In the genomic region with DNA sequence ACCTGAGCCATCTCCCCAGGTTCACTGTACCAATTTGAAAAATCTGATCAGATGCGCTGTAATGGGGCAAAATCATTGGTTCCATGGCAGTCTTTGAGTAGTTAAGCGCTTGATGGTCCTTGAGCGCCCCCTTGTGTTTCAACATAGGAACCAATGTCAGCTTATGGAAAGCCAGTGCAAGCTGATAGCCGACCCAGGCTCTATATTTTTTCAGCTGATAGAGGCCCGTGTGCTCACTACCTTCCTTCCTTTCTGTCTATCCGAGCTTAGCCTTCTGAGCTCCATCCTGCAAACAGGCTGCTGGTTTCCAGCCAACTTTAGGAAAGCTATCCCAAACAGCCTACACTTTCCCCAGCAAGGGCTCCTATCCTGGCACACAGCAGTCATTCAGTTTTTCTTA, we compare ENCODE assay signal across 8 mouse cellular contexts. TPM values are rescaled to one million over a fixed set of nuclear protein-coding genes. Genes with fewer than 3 reads are reported as not detected.
DNase-seq lines count a peak whose midpoint lies in the region; ATAC-seq lines count a peak whose summit lies in the region.

No protein-coding gene starts in this region.

- H3K36me3 ChIP-seq in midbrain, embryonic 10.5 days = no peaks in the 10 kb centered on the region
- H3K36me3 ChIP-seq in midbrain, embryonic 13.5 days = no peaks in the 10 kb centered on the region

- ATAC-seq in midbrain, embryonic 13.5 days = no peak

- peak; percentile 73 for DNase-seq in midbrain, embryonic 10.5 days (ENCODE audit: low spot score)
- DNase-seq in adrenal gland, adult 8-10 months = peak; percentile 38
- DNase-seq in embryo, embryonic 10.5 days (ENCODE audit: low spot score) = peak; percentile 90
- DNase-seq in induced T-regulatory cell, adult 2 months (ENCODE audit: low read depth) = peak; percentile 89
- DNase-seq in left cerebral cortex, postnatal 36 days (ENCODE audit: low spot score in 2 of 2) = peak; percentile 49 to 53
- DNase-seq in naive thymus-derived CD4-positive, alpha-beta T cell, adult 2 months (ENCODE audit: low read depth) = peak; percentile 85
- DNase-seq in testis, postnatal 10 days (ENCODE audit: low spot score) = peak; percentile 79

- intact Hi-C loops in left cerebral cortex, postnatal 36 days (cut with DNase I) = loop anchor here (2.0 to 5.0 kb wide), 2 partner anchors 61 to 178 kb away; a partner anchor contains a TSS

- H3K4me1 ChIP-seq in midbrain, embryonic 10.5 days = peaks cover 19% of the 10 kb centered on the region
- H3K4me1 ChIP-seq in midbrain, embryonic 13.5 days (replicated peaks) = peaks cover 10% of the 10 kb centered on the region

- 4% methylated on average over 6 of the region's 6 CpGs for WGBS in midbrain, embryonic 10.5 days
- 5% methylated on average over 6 of the region's 6 CpGs for WGBS in midbrain, embryonic 13.5 days

- H3K9me3 ChIP-seq in midbrain, embryonic 10.5 days (replicated peaks) = no peaks in the 10 kb centered on the region
- no peaks in the 10 kb centered on the region for H3K9me3 ChIP-seq in midbrain, embryonic 13.5 days

- H3K4me3 ChIP-seq in midbrain, embryonic 10.5 days = no peak overlapping the region
- no peak overlapping the region for H3K4me3 ChIP-seq in midbrain, embryonic 13.5 days (replicated peaks)

- H3K4me2 ChIP-seq in midbrain, embryonic 13.5 days (replicated peaks) = no peak overlapping the region

- H3K27me3 ChIP-seq in midbrain, embryonic 10.5 days (ENCODE audit: low read depth, poor library complexity, severe bottlenecking) = peaks cover 49% of the 10 kb centered on the region
- H3K27me3 ChIP-seq in midbrain, embryonic 13.5 days = peaks cover 32% of the 10 kb centered on the region

- H3K9ac ChIP-seq in midbrain, embryonic 13.5 days (replicated peaks) = no peak overlapping the region

- H3K27ac ChIP-seq in midbrain, embryonic 10.5 days (replicated peaks) = no peak overlapping the region
- no peak overlapping the region for H3K27ac ChIP-seq in midbrain, embryonic 13.5 days

RNA-seq across cellular contexts. Expression of a gene that starts 7.4 kb away (rescaled TPM):
- polyA plus RNA-seq in midbrain, embryonic 10.5 days (2016; fragmentation: Nextera tagmentation; extraction: Ambion mirVana) = 0.11 and 0.37 TPM in 2 replicates
- 0.35 and 0.39 TPM in 2 replicates for polyA plus RNA-seq in midbrain, embryonic 13.5 days (2015; fragmentation: Nextera tagmentation; extraction: Ambion mirVana)
- total RNA-seq in adrenal gland, adult 8-10 months (2022) = under 1 TPM in 3 of 4 experiments, not detected in 1; 0.05 to 0.17 (median 0.09) TPM
- 1 to 10 TPM; 3.5 to 6.2 TPM for total RNA-seq in left cerebral cortex, postnatal 36 days (2021)

RNA-seq across cellular contexts. Expression of a gene that starts 33.0 kb away (rescaled TPM):
- polyA plus RNA-seq in midbrain, embryonic 10.5 days (2016; fragmentation: Nextera tagmentation; extraction: Ambion mirVana) = 20.3 and 22.5 TPM in 2 replicates
- polyA plus RNA-seq in midbrain, embryonic 13.5 days (2015; fragmentation: Nextera tagmentation; extraction: Ambion mirVana) = 15.1 and 16.4 TPM in 2 replicates
- total RNA-seq in adrenal gland, adult 8-10 months (2022) = 10 to 100 TPM; 20.1 to 26.5 (median 21.6) TPM
- 10 to 100 TPM in 1 of 2 experiments, 1 to 10 TPM in 1; 9.0 to 12.1 TPM for total RNA-seq in left cerebral cortex, postnatal 36 days (2021)

RNA-seq across cellular contexts. Expression of a gene that starts 33.1 kb away (rescaled TPM):
- 30.0 and 37.6 TPM in 2 replicates for polyA plus RNA-seq in midbrain, embryonic 10.5 days (2016; fragmentation: Nextera tagmentation; extraction: Ambion mirVana)
- polyA plus RNA-seq in midbrain, embryonic 13.5 days (2015; fragmentation: Nextera tagmentation; extraction: Ambion mirVana) = 37.0 and 38.5 TPM in 2 replicates
- 10 to 100 TPM; 23.4 to 37.2 (median 30.9) TPM for total RNA-seq in adrenal gland, adult 8-10 months (2022)
- total RNA-seq in left cerebral cortex, postnatal 36 days (2021) = 10 to 100 TPM; 24.8 to 26.7 TPM

Comparison
In these comparisons a context has a peak if more than half of its experiments do, and no peak if none do; other contexts are left out.
1. DNase-seq: peak in every context shown above with its lines; median percentile 90 in embryo, embryonic 10.5 days; 89 in induced T-regulatory cell, adult 2 months; 85 in naive thymus-derived CD4-positive, alpha-beta T cell, adult 2 months; 79 in testis, postnatal 10 days; 73 in midbrain, embryonic 10.5 days; 51 in left cerebral cortex, postnatal 36 days; 38 in adrenal gland, adult 8-10 months.